In the genomic region with DNA sequence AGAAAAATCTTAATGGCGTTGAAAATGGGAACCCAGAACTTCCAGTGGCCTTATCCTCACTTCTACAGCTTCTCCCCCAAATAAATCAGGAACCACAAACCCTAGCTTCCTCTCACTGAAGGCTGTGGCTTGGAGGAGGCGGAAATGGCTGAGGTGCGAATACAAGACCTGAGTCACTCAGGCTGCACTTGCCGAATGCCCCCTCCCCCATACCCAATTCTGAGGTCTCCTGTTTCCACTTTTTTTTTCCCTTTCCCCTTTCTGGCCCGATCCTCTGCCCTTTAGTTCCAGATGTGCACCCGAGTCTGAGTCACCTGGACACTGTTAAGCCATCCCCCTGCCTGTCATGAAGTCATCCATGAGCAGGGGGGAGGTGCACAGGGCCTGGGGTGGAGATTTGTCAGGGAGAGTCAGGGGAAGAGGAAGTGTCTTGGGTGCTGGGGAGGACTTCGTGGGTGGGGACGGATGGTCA, we compare ENCODE assay signal across 8 mouse cellular contexts. TPM values are rescaled to one million over a fixed set of nuclear protein-coding genes. Genes with fewer than 3 reads are reported as not detected.
A peak's percentile ranks its signal among the peaks of the same experiment; 100 is the strongest.
DNase-seq lines count a peak whose midpoint lies in the region; ATAC-seq lines count a peak whose summit lies in the region.

A gene (plus strand): TSS at position 437 of the 472 bp plus-strand sequence.

- no peaks in the 10 kb centered on the region for H3K9me3 ChIP-seq in heart, embryonic 14.5 days (ENCODE audit: control insufficient read depth, low read length)
- H3K9me3 ChIP-seq in embryonic facial prominence, embryonic 10.5 days, result no peaks in the 10 kb centered on the region
- no peaks in the 10 kb centered on the region for H3K9me3 ChIP-seq in intestine, embryonic 15.5 days
- H3K9me3 ChIP-seq in midbrain, embryonic 12.5 days, result no peaks in the 10 kb centered on the region

- peak within 1 kb of the TSS; percentile 88 for H3K4me2 ChIP-seq in heart, embryonic 14.5 days (ENCODE audit: low read length)
- H3K4me2 ChIP-seq in intestine, embryonic 15.5 days (replicated peaks), result peak within 1 kb of the TSS; percentile 80
- peak within 1 kb of the TSS; percentile 78 for H3K4me2 ChIP-seq in midbrain, embryonic 12.5 days (replicated peaks)

- peak within 1 kb of the TSS in 1 of 2 experiments; percentile 56; a peak in 2 of 4 replicates for H3K4me3 ChIP-seq in heart, embryonic 14.5 days (ENCODE audit: control insufficient read depth in 1 of 2, insufficient read depth in 1 of 2, low read depth in 1 of 2, low read length in 2 of 2)
- peak within 1 kb of the TSS; percentile 69 for H3K4me3 ChIP-seq in embryonic facial prominence, embryonic 10.5 days
- no peak within 1 kb of the TSS; the same call in 1 of the 2 replicates for H3K4me3 ChIP-seq in intestine, embryonic 15.5 days (replicated peaks)
- peak within 1 kb of the TSS; percentile 65 for H3K4me3 ChIP-seq in midbrain, embryonic 12.5 days

- H3K9ac ChIP-seq in heart, embryonic 14.5 days (ENCODE audit: low read length), result no peak within 1 kb of the TSS
- no peak within 1 kb of the TSS; the same call in 1 of the 2 replicates for H3K9ac ChIP-seq in intestine, embryonic 15.5 days
- H3K9ac ChIP-seq in midbrain, embryonic 12.5 days (replicated peaks), result no peak within 1 kb of the TSS

- ATAC-seq in heart, embryonic 14.5 days (ENCODE audit: insufficient number of reproducible peaks, insufficient read depth, low FRiP score, low read depth), result no peak
- ATAC-seq in intestine, embryonic 15.5 days, result no peak
- ATAC-seq in midbrain, embryonic 12.5 days (ENCODE audit: low FRiP score, low read depth), result no peak

- no peak within 1 kb of the TSS; a peak in 2 of 4 replicates for H3K27ac ChIP-seq in heart, embryonic 14.5 days (replicated peaks in 1 of 2; ENCODE audit: control insufficient read depth in 1 of 2, insufficient read depth in 1 of 2, low read depth in 2 of 2, low read length in 2 of 2)
- H3K27ac ChIP-seq in embryonic facial prominence, embryonic 10.5 days (replicated peaks), result peak within 1 kb of the TSS; percentile 91
- no peak within 1 kb of the TSS for H3K27ac ChIP-seq in intestine, embryonic 15.5 days
- no peak within 1 kb of the TSS for H3K27ac ChIP-seq in midbrain, embryonic 12.5 days (replicated peaks)

- peaks cover 10% of the 10 kb centered on the region for H3K27me3 ChIP-seq in heart, embryonic 14.5 days (ENCODE audit: control insufficient read depth, insufficient read depth, low read length)
- H3K27me3 ChIP-seq in embryonic facial prominence, embryonic 10.5 days (replicated peaks; ENCODE audit: low read depth, poor library complexity, severe bottlenecking), result peaks cover 45% of the 10 kb centered on the region
- H3K27me3 ChIP-seq in intestine, embryonic 15.5 days (replicated peaks), result 0 out of 2 replicates have a peak, but pooled peaks cover 4% of the 10 kb centered on the region
- peaks cover 40% of the 10 kb centered on the region for H3K27me3 ChIP-seq in midbrain, embryonic 12.5 days

- peaks cover 0 to 7% of the 10 kb centered on the region in 2 experiments for H3K4me1 ChIP-seq in heart, embryonic 14.5 days (ENCODE audit: control insufficient read depth in 2 of 2, insufficient read depth in 2 of 2, low read length in 2 of 2)
- peaks cover 36% of the 10 kb centered on the region for H3K4me1 ChIP-seq in embryonic facial prominence, embryonic 10.5 days
- H3K4me1 ChIP-seq in intestine, embryonic 15.5 days (replicated peaks), result peaks cover 4% of the 10 kb centered on the region; the same call in 1 of the 2 replicates
- H3K4me1 ChIP-seq in midbrain, embryonic 12.5 days, result peaks cover 18% of the 10 kb centered on the region

- no peaks in the 10 kb centered on the region for H3K36me3 ChIP-seq in heart, embryonic 14.5 days (ENCODE audit: control insufficient read depth, insufficient read depth, low read length)
- H3K36me3 ChIP-seq in embryonic facial prominence, embryonic 10.5 days (replicated peaks), result no peaks in the 10 kb centered on the region
- no peaks in the 10 kb centered on the region for H3K36me3 ChIP-seq in intestine, embryonic 15.5 days
- no peaks in the 10 kb centered on the region for H3K36me3 ChIP-seq in midbrain, embryonic 12.5 days

- DNase-seq in heart, postnatal 4 days, result no peak
- no peak for DNase-seq in embryonic facial prominence, embryonic 10.5 days (ENCODE audit: low spot score)
- DNase-seq in thymus, postnatal 4 days, result peak; percentile 54
- no peak for DNase-seq in cerebellum, adult 18-20 months
- no peak for DNase-seq in cerebellum, adult 11 months

- 63% methylated on average over 8 of the region's 8 CpGs for WGBS in heart, embryonic 14.5 days
- WGBS in embryonic facial prominence, embryonic 10.5 days, result 75% methylated on average over 8 of the region's 8 CpGs
- WGBS in intestine, embryonic 15.5 days, result 71% methylated on average over 8 of the region's 8 CpGs
- WGBS in midbrain, embryonic 12.5 days, result 86% methylated on average over 8 of the region's 8 CpGs

RNA-seq across cellular contexts. Expression of the gene that starts here (rescaled TPM):
- 0.53 and 0.81 TPM in 2 replicates for polyA plus RNA-seq in heart, embryonic 14.5 days (2014; fragmentation: Nextera tagmentation; extraction: Ambion mirVana)
- under 1 TPM; 0.21 to 0.95 TPM for total RNA-seq in heart, postnatal 4 days (2021)
- 0.29 and 0.41 TPM in 2 replicates for polyA plus RNA-seq in embryonic facial prominence, embryonic 10.5 days (2016; fragmentation: Nextera tagmentation; extraction: Ambion mirVana)
- polyA plus RNA-seq in intestine, embryonic 15.5 days (2015; fragmentation: Nextera tagmentation; extraction: Ambion mirVana), result 0.75 and 1.8 TPM in 2 replicates
- 0.27 and 0.63 TPM in 2 replicates for polyA plus RNA-seq in midbrain, embryonic 12.5 days (2016; fragmentation: Nextera tagmentation; extraction: Ambion mirVana)
